Mouse (Mus musculus) hindbrain, embryonic 16.5 days (tissue): Measurements from ENCODE around the gene Nrxn2. TPM values are rescaled to one million over a fixed set of nuclear protein-coding genes. Genes with fewer than 3 reads are reported as not detected.

Experiments
- ATAC-seq: fragments of 200-750 bp; cut with Nextera tagmentation; 2 replicates; pipeline ENCODE4 v1.8.0; 2017; ENCODE audit warnings: moderate TSS enrichment, moderate library complexity
- H3K27ac ChIP-seq: fragments of 300-500 bp; sonication (generic); 2 replicates; pipeline ENCODE4 v1.5.1; 2014; ENCODE audit warnings: low read depth, mild to moderate bottlenecking, control low read depth, low read length, moderate library complexity
- H3K27me3 ChIP-seq: fragments of 300-500 bp; sonication (generic); replicated peaks from 2 replicates; pipeline ENCODE4 v1.6.1; 2014; ENCODE audit warnings: low read length; ENCODE audit not compliant: control insufficient read depth, insufficient read depth
- H3K36me3 ChIP-seq: fragments of 300-500 bp; sonication (generic); 2 replicates; pipeline ENCODE4 v1.6.1; 2014; ENCODE audit warnings: mild to moderate bottlenecking, low read length, moderate library complexity, mixed read lengths; ENCODE audit not compliant: control insufficient read depth, insufficient read depth
- H3K4me1 ChIP-seq: fragments of 300-500 bp; sonication (generic); 2 replicates; pipeline ENCODE4 v1.6.1; 2014; ENCODE audit warnings: low read depth, low read length; ENCODE audit not compliant: control insufficient read depth, insufficient read depth
- H3K4me2 ChIP-seq: fragments of 300-500 bp; sonication (generic); 2 replicates; pipeline ENCODE4 v1.6.1; 2014; ENCODE audit warnings: mild to moderate bottlenecking, low read length, control low read depth, moderate library complexity
- H3K4me3 ChIP-seq: fragments of 300-500 bp; sonication (generic); 2 replicates; pipeline ENCODE4 v1.5.1; 2014; ENCODE audit warnings: mild to moderate bottlenecking, low read length, control low read depth, moderate library complexity
- H3K9ac ChIP-seq: fragments of 300-500 bp; sonication (generic); 2 replicates; pipeline ENCODE4 v1.6.1; 2014; ENCODE audit warnings: low read depth, mild to moderate bottlenecking, control low read depth, low read length, moderate library complexity
- H3K9me3 ChIP-seq: fragments of 300-500 bp; sonication (generic); 2 replicates; pipeline ENCODE4 v1.6.1; 2014; ENCODE audit warnings: mild to moderate bottlenecking, low read length, moderate library complexity; ENCODE audit not compliant: control insufficient read depth
- WGBS: fragments of 180-500 bp; shearing (Covaris S2); extraction: QIAGEN DNeasy Blood & Tissue Kit; methylation state at CpG from one replicate; pipeline ENCODE4 v1.1.7; 2014; 5-methylcytosine and 5-hydroxymethylcytosine counted together
- polyA plus RNA-seq: library from polyadenylated mRNA; unstranded; fragments of >200 nt; fragmentation: Nextera tagmentation; extraction: Ambion mirVana; gene quantifications from 2 replicates; pipeline ENCODE4 v1.2.1, GENCODE M21; 2015

Gene Nrxn2
- polyA plus RNA-seq, 1 experiment from 2014 or later = 37.1 TPM

- H3K4me1 ChIP-seq = peaks cover 43% of the 10 kb centered on the region
- peak overlapping the region; percentile 77 for H3K27ac ChIP-seq
- peak overlapping the region; percentile 28 for H3K9ac ChIP-seq
- H3K4me2 ChIP-seq = peak overlapping the region; percentile 22; the same call in 1 of the 2 replicates
- no peaks in the 10 kb centered on the region for H3K27me3 ChIP-seq
- peak; percentile 4; the same call in 1 of the 2 replicates for ATAC-seq
- H3K36me3 ChIP-seq = peaks cover 5% of the 10 kb centered on the region; the same call in 1 of the 2 replicates
- no peaks in the 10 kb centered on the region for H3K9me3 ChIP-seq
- H3K4me3 ChIP-seq = no peak overlapping the region
- 22% methylated on average over 9 of the region's 9 CpGs for WGBS
Measured at GRCm38 (mm10) chr19:6452672-6453310, 34.3 kb downstream of the Nrxn2 start.

- Histone ChIP-seq H3K9me3 (no peaks in the 10 kb centered on the region), H3K27me3 (no peaks in the 10 kb centered on the region), H3K4me3 (no peak overlapping the region), H3K27ac (peak overlapping the region; percentile 77), H3K4me1 (peaks cover 38% of the 10 kb centered on the region), H3K36me3 (peaks cover 11% of the 10 kb centered on the region; the same call in 1 of the 2 replicates), H3K4me2 (peak overlapping the region; percentile 22; the same call in 1 of the 2 replicates), H3K9ac (peak overlapping the region; percentile 28)
- 40% methylated on average over 8 of the region's 8 CpGs for WGBS
- peak; percentile 57 for ATAC-seq
Measured at GRCm38 (mm10) chr19:6453349-6453748, 34.8 kb downstream of the Nrxn2 start.

GRCm38 (mm10) chr19:6454041-6454720, 35.6 kb downstream of the Nrxn2 start:
- no peak for ATAC-seq
- H3K27me3 ChIP-seq = no peaks in the 10 kb centered on the region
- H3K9me3 ChIP-seq = no peaks in the 10 kb centered on the region
- no peak overlapping the region for H3K9ac ChIP-seq
- 75% methylated on average over 10 of the region's 10 CpGs for WGBS
- H3K4me3 ChIP-seq = no peak overlapping the region
- peak overlapping the region; percentile 45; the same call in 1 of the 2 replicates for H3K27ac ChIP-seq
- H3K4me2 ChIP-seq = no peak overlapping the region
- H3K4me1 ChIP-seq = peaks cover 33% of the 10 kb centered on the region
- H3K36me3 ChIP-seq = peaks cover 15% of the 10 kb centered on the region; the same call in 1 of the 2 replicates

GRCm38 (mm10) chr19:6459504-6459903, 41.0 kb downstream of the Nrxn2 start:
- ATAC-seq = no peak
- Histone ChIP-seq H3K4me3 (no peak overlapping the region), H3K4me1 (peaks cover 12% of the 10 kb centered on the region), H3K9me3 (no peaks in the 10 kb centered on the region), H3K27me3 (no peaks in the 10 kb centered on the region), H3K4me2 (no peak overlapping the region), H3K36me3 (peaks cover 17% of the 10 kb centered on the region; the same call in 1 of the 2 replicates), H3K9ac (no peak overlapping the region), H3K27ac (no peak overlapping the region)
- 86% methylated on average over 6 of the region's 6 CpGs for WGBS

- WGBS = 46% methylated on average over 6 of the region's 6 CpGs
- Histone ChIP-seq H3K4me3 (no peak overlapping the region), H3K4me1 (peaks cover 24% of the 10 kb centered on the region), H3K9ac (no peak overlapping the region), H3K36me3 (peaks cover 12% of the 10 kb centered on the region), H3K9me3 (no peaks in the 10 kb centered on the region), H3K27ac (no peak overlapping the region), H3K4me2 (no peak overlapping the region), H3K27me3 (no peaks in the 10 kb centered on the region)
- ATAC-seq = no peak
Measured at GRCm38 (mm10) chr19:6462841-6463240, 44.3 kb downstream of the Nrxn2 start.

- peak; percentile 78 for ATAC-seq
- H3K4me2 ChIP-seq = no peak overlapping the region
- H3K4me3 ChIP-seq = no peak overlapping the region
- H3K27ac ChIP-seq = peak overlapping the region; percentile 72
- peaks cover under 1% of the 10 kb centered on the region; the same call in 1 of the 2 replicates for H3K36me3 ChIP-seq
- peaks cover 24% of the 10 kb centered on the region for H3K4me1 ChIP-seq
- H3K9me3 ChIP-seq = no peaks in the 10 kb centered on the region
- no peaks in the 10 kb centered on the region for H3K27me3 ChIP-seq
- 29% methylated on average over 10 of the region's 10 CpGs for WGBS
- H3K9ac ChIP-seq = 0 out of 2 replicates have a peak overlapping the region, but pooled peaks have one; percentile 3
Measured at GRCm38 (mm10) chr19:6464306-6465071, 46.0 kb downstream of the Nrxn2 start.

- peak; percentile 60 for ATAC-seq
- H3K27ac ChIP-seq = peak overlapping the region; percentile 72
- no peak overlapping the region for H3K4me3 ChIP-seq
- H3K9ac ChIP-seq = no peak overlapping the region
- H3K4me2 ChIP-seq = no peak overlapping the region
- H3K9me3 ChIP-seq = no peaks in the 10 kb centered on the region
- H3K4me1 ChIP-seq = peaks cover 24% of the 10 kb centered on the region
- H3K27me3 ChIP-seq = no peaks in the 10 kb centered on the region
- H3K36me3 ChIP-seq = no peaks in the 10 kb centered on the region; the same call in 1 of the 2 replicates
- WGBS = 17% methylated on average over 5 of the region's 5 CpGs
Measured at GRCm38 (mm10) chr19:6465090-6465489, 46.6 kb downstream of the Nrxn2 start.

- ATAC-seq = no peak
- no peaks in the 10 kb centered on the region for H3K27me3 ChIP-seq
- 87% methylated on average over 3 of the region's 3 CpGs for WGBS
- H3K27ac ChIP-seq = no peak overlapping the region
- H3K4me2 ChIP-seq = no peak overlapping the region
- no peak overlapping the region for H3K4me3 ChIP-seq
- no peaks in the 10 kb centered on the region for H3K9me3 ChIP-seq
- no peak overlapping the region for H3K9ac ChIP-seq
- peaks cover 24% of the 10 kb centered on the region for H3K4me1 ChIP-seq
- no peaks in the 10 kb centered on the region; the same call in 1 of the 2 replicates for H3K36me3 ChIP-seq
Measured at GRCm38 (mm10) chr19:6466945-6467344, 48.4 kb downstream of the Nrxn2 start.
